Mouse (Mus musculus) Patski (cell line): ENCODE results near the gene Actl7a. TPM values are rescaled to one million over a fixed set of nuclear protein-coding genes. Genes with fewer than 3 reads are reported as not detected.

Experiments
- ATAC-seq: fragments of 100-300 bp; one replicate; pipeline ENCODE4 v1.8.0; 2021
- CTCF ChIA-PET: fragments of 350-600 bp; sonication (Branson Sonifier 250); formaldehyde crosslinking; loops from one replicate; lab custom pipeline; 2022; ENCODE audit warnings: inconsistent platforms; lab: Charles Lee
- POLR2A ChIA-PET: fragments of 350-600 bp; sonication (Branson Sonifier 250); formaldehyde crosslinking; loops from one replicate; lab custom pipeline; 2022; ENCODE audit warnings: antibody characterized with exemption, inconsistent platforms; lab: Charles Lee
- DNase-seq: peaks from one replicate; pipeline ENCODE4 v3.0.0-alpha.2; 2011; ENCODE audit warnings: low read depth, low spot score
- H3K27me3 ChIP-seq: fragments of 371-371 bp; one replicate; pipeline ENCODE4 v1.5.1; 2021
- CTCF ChIP-seq: fragments of 100-300 bp; IDR thresholded peaks from one replicate; pipeline ENCODE4 v1.5.1; 2021
- in situ Hi-C: fragments of 300-500 bp; cut with MboI; formaldehyde crosslinking; loops from 3 replicates; pipeline ENCODE4 v1.11.1; 2018; ENCODE audit warnings: low pct_unique_long_range_greater_than_20kb, mixed read lengths
- polyA plus RNA-seq: library from polyadenylated mRNA; unstranded; gene quantifications from one replicate; pipeline ENCODE4 v1.2.3, GENCODE M21; 2021

Gene Actl7a
- polyA plus RNA-seq, 1 experiment from 2014 or later = not detected

DNA sequence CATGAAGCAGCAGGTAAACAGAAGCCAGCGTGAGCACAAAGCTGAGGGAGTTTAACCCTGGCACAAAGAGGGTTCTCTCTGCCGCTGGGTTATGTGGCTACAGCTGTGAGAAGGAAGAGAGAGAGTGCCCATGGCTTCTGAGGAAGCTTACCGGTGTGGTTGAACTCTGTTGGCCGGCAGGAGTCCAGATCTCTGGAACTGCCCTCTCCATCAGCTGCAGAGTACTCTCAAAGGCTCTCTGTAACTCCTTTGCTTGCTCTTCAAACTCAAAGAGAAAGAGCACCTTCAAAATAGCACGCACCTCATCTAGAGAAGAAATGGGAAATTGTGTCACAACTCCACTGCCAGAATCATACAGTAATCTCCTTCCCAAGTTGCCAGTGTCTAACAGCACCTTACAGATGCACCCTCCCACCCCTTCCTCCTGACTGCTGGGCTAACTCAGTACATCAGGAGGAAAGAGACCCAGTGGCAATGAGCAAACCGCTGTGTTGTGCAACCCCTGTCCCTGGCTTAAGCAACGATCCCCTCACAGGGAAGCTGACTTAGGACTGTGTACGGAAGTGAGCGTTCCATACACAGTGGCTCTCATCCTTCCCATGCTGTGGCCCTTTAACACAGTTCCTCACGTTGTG, 13.9 kb downstream of the Actl7a start:
- ATAC-seq (no peak), DNase-seq (no peak)
- POLR2A ChIA-PET = no interaction called here
- in situ Hi-C loops = no loop called here
- no peaks in the 10 kb centered on the region for H3K27me3 ChIP-seq
- CTCF ChIA-PET = no interaction called here
- no peak for TF ChIP-seq CTCF

GRCm38 (mm10) chr4:56757693-56758092, 14.5 kb downstream of the Actl7a start:
- POLR2A ChIA-PET = no interaction called here
- DNase-seq (no peak), ATAC-seq (no peak)
- CTCF ChIA-PET = no interaction called here
- no peaks in the 10 kb centered on the region for H3K27me3 ChIP-seq
- in situ Hi-C loops = no loop called here
- TF ChIP-seq CTCF = no peak

GRCm38 (mm10) chr4:56767861-56768284, 24.7 kb downstream of the Actl7a start:
- DNase-seq = no peak
- no peak for TF ChIP-seq CTCF
- H3K27me3 ChIP-seq = no peaks in the 10 kb centered on the region
- CTCF ChIA-PET = no interaction called here
- in situ Hi-C loops = no loop called here
- ATAC-seq = no peak
- POLR2A ChIA-PET = no interaction called here

GRCm38 (mm10) chr4:56768913-56769312, 25.7 kb downstream of the Actl7a start:
- ATAC-seq = no peak
- DNase-seq = no peak
- H3K27me3 ChIP-seq = no peaks in the 10 kb centered on the region

GRCm38 (mm10) chr4:56771065-56771464, 27.9 kb downstream of the Actl7a start:
- DNase-seq (no peak), ATAC-seq (no peak)
- in situ Hi-C loops = no loop called here
- CTCF ChIA-PET = no interaction called here
- POLR2A ChIA-PET = interaction anchor here (0.9 kb wide), 1 partner anchor 17 kb away, joined by 3 read pairs; no protein-coding TSS in a partner anchor
- H3K27me3 ChIP-seq = no peaks in the 10 kb centered on the region
- TF ChIP-seq CTCF = no peak

More at GRCm38 (mm10) chr4:56768913-56769312, 25.7 kb downstream of the Actl7a start:
- CTCF ChIA-PET = no interaction called here
- TF ChIP-seq CTCF = no peak
- POLR2A ChIA-PET = no interaction called here
- in situ Hi-C loops = no loop called here

DNA sequence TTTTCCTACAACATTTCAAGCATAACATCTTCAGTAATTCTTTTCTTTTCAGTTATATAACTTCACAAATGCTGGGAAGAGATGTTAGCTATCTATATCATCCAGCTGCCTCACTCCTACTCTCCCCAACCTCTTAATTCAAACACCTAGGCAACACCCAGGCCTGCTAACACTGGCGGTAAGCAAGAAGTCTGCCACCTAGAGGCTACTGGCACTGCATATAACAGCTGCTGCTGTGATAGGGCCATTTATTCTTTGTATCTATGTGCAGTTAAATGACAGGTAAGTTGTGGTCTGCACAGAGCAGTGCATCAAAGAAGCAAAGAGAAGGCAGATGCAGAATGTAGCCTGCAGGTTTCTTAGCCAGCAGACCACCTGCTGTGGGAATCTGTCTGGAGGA, 48.2 kb downstream of the Actl7a start:
- H3K27me3 ChIP-seq = no peaks in the 10 kb centered on the region
- ChIA-PET POLR2A (no interaction called here), CTCF (no interaction called here)
- in situ Hi-C loops = no loop called here
- ATAC-seq (no peak), DNase-seq (no peak)
- TF ChIP-seq CTCF = peak; percentile 23

Other genes with a start within 250 kb of the Actl7a start
- gene Gm26657, start 3.3 kb upstream of the Actl7a start, polyA plus RNA-seq = 0.05 TPM
- gene Actl7b, start 2.0 kb upstream of the Actl7a start, polyA plus RNA-seq = not detected
- gene Elp1, start 58.9 kb downstream of the Actl7a start, polyA plus RNA-seq = 21.0 TPM
- 15.1 TPM for gene Fam206a, start 58.9 kb downstream of the Actl7a start, polyA plus RNA-seq
- 33.7 TPM for gene Ctnnal1, start 121.8 kb downstream of the Actl7a start, polyA plus RNA-seq
- gene Tmem245, start 204.0 kb downstream of the Actl7a start, polyA plus RNA-seq = 19.1 TPM
- not detected for gene Frrs1l, start 247.0 kb downstream of the Actl7a start, polyA plus RNA-seq